Mouse (Mus musculus) adrenal gland, adult 8-10 months (tissue): ENCODE data around the gene Paqr9. TPM values are rescaled to one million over a fixed set of nuclear protein-coding genes. Genes with fewer than 3 reads are reported as not detected.
A peak's percentile ranks its signal among the peaks of the same experiment; 100 is the strongest.

Source experiments
- DNase-seq: peaks from one replicate; pipeline ENCODE4 v3.0.0; 2022
- total RNA-seq, 4 experiments: library from RNA; stranded (reverse); gene quantifications; 2 replicates each; pipeline ENCODE4 v1.2.4; 2022

The Paqr9 gene
- total RNA-seq, 4 experiments from 2014 or later, result 1.8 to 7.8 (median 5.6) TPM

GRCm38 (mm10) chr9:95546679-95547078, 12.8 kb upstream of the Paqr9 start:
- DNase-seq, result no peak

GRCm38 (mm10) chr9:95549626-95550411, 9.6 kb upstream of the Paqr9 start:
- no peak for DNase-seq

GRCm38 (mm10) chr9:95550856-95551774, 8.3 kb upstream of the Paqr9 start:
- DNase-seq, result no peak

GRCm38 (mm10) chr9:95552175-95552705, 7.2 kb upstream of the Paqr9 start:
- DNase-seq, result no peak

GRCm38 (mm10) chr9:95554231-95555221, 4.9 kb upstream of the Paqr9 start:
- DNase-seq, result no peak

GRCm38 (mm10) chr9:95555233-95555740, 4.2 kb upstream of the Paqr9 start:
- no peak for DNase-seq

- no peak for DNase-seq
Observed at GRCm38 (mm10) chr9:95556067-95556512, 3.4 kb upstream of the Paqr9 start.

GRCm38 (mm10) chr9:95557722-95558121, 1.7 kb upstream of the Paqr9 start:
- DNase-seq, result no peak

GRCm38 (mm10) chr9:95558726-95559058, 765 bp upstream of the Paqr9 start:
- DNase-seq, result no peak

- DNase-seq, result no peak
Observed at GRCm38 (mm10) chr9:95559936-95560735, 679 bp downstream of the Paqr9 start.

GRCm38 (mm10) chr9:95564047-95564446, 4.6 kb downstream of the Paqr9 start:
- DNase-seq, result no peak

GRCm38 (mm10) chr9:95566394-95566793, 6.9 kb downstream of the Paqr9 start:
- no peak for DNase-seq

- no peak for DNase-seq
Observed at GRCm38 (mm10) chr9:95566931-95567330, 7.5 kb downstream of the Paqr9 start.

- no peak for DNase-seq
Observed at GRCm38 (mm10) chr9:95569249-95569648, 9.8 kb downstream of the Paqr9 start.

GRCm38 (mm10) chr9:95569966-95570365, 10.5 kb downstream of the Paqr9 start:
- no peak for DNase-seq

- no peak for DNase-seq
Observed at GRCm38 (mm10) chr9:95570604-95571003, 11.1 kb downstream of the Paqr9 start.

- no peak for DNase-seq
Observed at GRCm38 (mm10) chr9:95571494-95571893, 12.0 kb downstream of the Paqr9 start.

- no peak for DNase-seq
Observed at GRCm38 (mm10) chr9:95572558-95572957, 13.1 kb downstream of the Paqr9 start.

GRCm38 (mm10) chr9:95574116-95574515, 14.7 kb downstream of the Paqr9 start:
- DNase-seq, result no peak

- no peak for DNase-seq
Observed at GRCm38 (mm10) chr9:95577502-95577901, 18.0 kb downstream of the Paqr9 start.

GRCm38 (mm10) chr9:95578366-95578895, 19.0 kb downstream of the Paqr9 start:
- peak; percentile 11 for DNase-seq
